Mouse (Mus musculus) embryonic facial prominence, embryonic 13.5 days (tissue): ENCODE results near the gene Crk. TPM values are rescaled to one million over a fixed set of nuclear protein-coding genes. Genes with fewer than 3 reads are reported as not detected.

Experiments used
- polyA plus RNA-seq: library from polyadenylated mRNA; unstranded; fragments of >200 nt; fragmentation: Nextera tagmentation; extraction: Ambion mirVana; gene quantifications from 2 replicates; pipeline ENCODE4 v1.2.1, GENCODE M21; 2015

Crk gene
- polyA plus RNA-seq, 1 experiment from 2014 or later, result 123 TPM

Other genes with a start within 250 kb of the Crk start
- gene Serpinf2, start 239.7 kb upstream of the Crk start, polyA plus RNA-seq, result 0.13 and 6.7 TPM in 2 replicates
- 5.3 and 7.1 TPM in 2 replicates for gene Wdr81, start 224.5 kb upstream of the Crk start, polyA plus RNA-seq
- 37.9 and 38.9 TPM in 2 replicates for gene Tlcd2, start 217.5 kb upstream of the Crk start, polyA plus RNA-seq
- 62.5 and 63.1 TPM in 2 replicates for gene Prpf8, start 192.4 kb upstream of the Crk start, polyA plus RNA-seq
- 0.41 TPM in 1 of 2 replicates, not detected in the other for gene Rilp, start 169.2 kb upstream of the Crk start, polyA plus RNA-seq
- 5.0 and 6.0 TPM in 2 replicates for gene Scarf1, start 165.7 kb upstream of the Crk start, polyA plus RNA-seq
- 3.6 and 4.5 TPM in 2 replicates for gene Slc43a2, start 147.6 kb upstream of the Crk start, polyA plus RNA-seq
- gene Pitpna, start 91.2 kb upstream of the Crk start, polyA plus RNA-seq, result 66.2 and 74.4 TPM in 2 replicates
- gene Inpp5k, start 48.3 kb upstream of the Crk start, polyA plus RNA-seq, result 23.2 and 26.2 TPM in 2 replicates
- gene Myo1c, start 28.8 kb upstream of the Crk start, polyA plus RNA-seq, result 38.3 and 43.8 TPM in 2 replicates
- gene Ywhae, start 53.6 kb downstream of the Crk start, polyA plus RNA-seq, result 959 and 992 TPM in 2 replicates
- 2.5 TPM in 2 replicates for gene Doc2b, start 116.8 kb downstream of the Crk start, polyA plus RNA-seq